Mouse (Mus musculus): ENCODE data around the gene Rnf150. TPM values are rescaled to one million over a fixed set of nuclear protein-coding genes. Genes with fewer than 3 reads are reported as not detected.
A peak's percentile ranks its signal among the peaks of the same experiment; 100 is the strongest.

Gene Rnf150
- 10 to 100 TPM; 46.6 to 48.4 TPM for total RNA-seq (2021)

DNA sequence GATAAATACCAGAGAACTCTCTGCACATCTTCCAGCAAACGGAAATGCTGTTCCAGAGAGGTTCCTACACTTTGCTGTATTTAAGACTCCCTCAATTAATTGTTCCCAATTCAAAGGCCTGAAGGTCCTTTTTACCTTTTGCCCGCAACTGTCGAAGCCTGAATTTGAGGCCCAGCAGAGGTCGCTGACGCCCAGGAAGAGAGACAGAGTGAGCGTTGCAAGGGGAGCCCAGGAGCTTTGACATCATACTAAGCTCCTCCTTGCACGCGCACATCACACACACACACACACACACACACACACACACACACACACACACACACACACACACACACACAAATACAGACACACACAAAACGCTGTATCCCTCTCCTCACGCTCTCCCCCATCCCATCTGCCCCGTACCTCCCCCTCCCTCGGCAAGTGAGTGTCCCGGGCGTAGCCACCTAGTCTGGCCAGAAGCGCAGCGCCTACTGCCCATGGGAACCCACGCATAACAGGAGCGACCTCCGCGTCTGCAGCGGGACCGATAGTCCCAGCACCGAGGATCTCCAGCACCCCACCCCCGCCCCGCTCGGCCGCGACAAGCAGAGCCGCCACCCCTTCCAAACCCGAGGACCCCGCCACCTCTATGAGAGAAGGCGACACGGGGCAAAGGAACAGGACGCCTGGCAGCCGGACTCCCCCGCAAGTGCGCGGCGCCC lies at the start of gene Rnf150:
Gene Rnf150 (plus strand): TSS at position 316 of the 704 bp plus-strand sequence.
- DNase-seq: peak; percentile 78 to 82

GRCm38 (mm10) chr8:82826135-82827046 lies 36.8 kb upstream of the Rnf150 start:
- DNase-seq: no peak

DNA sequence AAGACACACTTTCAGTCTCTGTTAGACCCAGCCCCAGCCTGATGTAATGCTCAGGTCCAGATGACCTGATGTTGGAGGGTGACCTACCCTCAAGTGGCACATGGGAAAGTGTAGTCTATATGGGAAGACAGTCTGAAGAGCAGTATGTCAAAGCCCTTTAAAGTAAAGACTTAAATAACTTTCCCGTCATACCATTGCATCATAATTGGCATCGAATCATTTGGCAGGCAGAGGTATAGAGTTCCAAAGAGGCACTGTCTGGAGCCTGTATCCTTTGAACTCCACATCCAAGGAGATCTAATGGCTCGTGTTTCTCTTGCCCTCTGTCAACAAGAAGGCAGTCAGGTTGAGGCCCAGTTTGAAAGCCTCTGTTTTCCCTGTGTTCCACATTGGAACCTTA lies 22.7 kb upstream of the Rnf150 start:
- DNase-seq: no peak

- DNase-seq: no peak
Measured at GRCm38 (mm10) chr8:82840963-82841362, 22.2 kb upstream of the Rnf150 start.

GRCm38 (mm10) chr8:82841520-82842142 lies 21.5 kb upstream of the Rnf150 start:
- DNase-seq: no peak

- no peak for DNase-seq
Measured at GRCm38 (mm10) chr8:82843697-82844096, 19.5 kb upstream of the Rnf150 start.

- no peak for DNase-seq
Measured at GRCm38 (mm10) chr8:82844413-82844812, 18.7 kb upstream of the Rnf150 start.

DNA sequence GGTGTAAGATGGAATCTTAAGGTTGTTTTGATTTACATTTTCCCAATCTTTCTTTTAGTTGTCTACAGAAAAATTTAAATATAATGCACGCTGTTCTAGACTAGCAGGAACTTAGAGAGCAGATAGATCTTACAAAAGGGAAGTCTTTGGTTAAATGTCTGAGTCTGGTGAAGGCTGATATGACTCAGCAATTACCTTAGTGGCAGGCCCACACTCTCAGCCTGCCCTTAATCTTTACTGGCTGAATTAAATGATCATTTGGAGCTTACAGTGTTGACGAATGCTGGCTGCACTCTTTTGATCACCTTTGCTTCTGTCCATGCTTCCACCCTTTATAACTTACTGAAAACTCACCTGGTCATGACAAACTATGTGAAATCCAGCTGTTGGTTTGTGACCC lies 17.1 kb upstream of the Rnf150 start:
- DNase-seq: no peak

DNA sequence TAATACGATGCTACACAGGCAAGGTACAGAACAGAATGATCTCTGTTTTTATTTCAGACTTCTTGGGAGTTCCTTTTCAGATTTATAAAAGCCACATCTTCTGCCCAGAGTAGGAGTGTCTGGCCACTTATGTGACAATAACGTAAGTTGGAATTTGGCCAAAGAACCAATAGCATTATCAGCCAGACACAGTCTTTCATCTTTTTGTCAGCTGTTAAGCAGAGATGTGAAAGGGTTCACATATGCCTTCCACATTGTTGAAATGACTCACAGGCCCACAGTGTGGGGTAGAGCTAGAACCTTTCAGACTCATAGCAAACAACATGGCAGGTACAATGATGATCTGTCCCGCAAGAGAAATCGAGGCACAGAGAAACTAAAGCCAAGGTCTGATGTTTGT lies 16.4 kb upstream of the Rnf150 start:
- DNase-seq: no peak

DNA sequence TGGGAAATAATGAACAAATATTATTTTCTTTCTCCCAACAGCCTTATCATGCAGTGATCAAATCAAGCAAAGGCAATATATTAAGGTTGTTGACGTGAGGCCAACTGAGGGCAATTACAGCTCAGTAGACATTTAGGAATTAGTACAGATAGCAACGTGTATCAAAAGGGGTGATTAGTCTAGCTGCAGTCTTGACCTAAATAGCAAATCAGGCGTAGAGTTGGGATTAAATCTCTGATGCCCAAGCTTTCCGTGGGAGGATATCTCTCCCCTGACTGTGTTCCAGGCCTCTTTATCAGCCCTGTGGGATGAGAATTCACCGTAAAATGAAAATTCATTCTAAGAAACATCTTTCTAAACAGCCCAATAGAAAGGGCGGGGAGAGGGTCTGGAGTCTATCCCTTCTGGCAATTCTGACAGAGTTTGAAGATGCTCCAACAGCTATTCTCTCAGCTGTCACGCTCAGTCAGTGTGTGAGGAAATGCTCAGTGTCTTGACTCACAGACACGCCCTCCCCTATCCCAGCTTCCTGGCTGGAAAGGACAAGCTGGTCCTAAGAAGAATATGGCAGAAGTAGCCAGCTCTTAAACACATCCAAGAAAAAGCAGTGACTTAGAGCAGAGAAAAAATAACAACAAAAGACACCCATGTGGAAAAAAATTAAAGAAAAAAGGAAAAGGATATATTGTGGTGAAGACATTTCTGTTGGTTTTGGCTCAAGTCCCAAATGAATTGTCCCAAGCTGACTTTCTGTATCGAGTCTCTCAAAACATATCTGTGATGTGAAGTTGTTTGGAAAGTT lies 4.4 kb upstream of the Rnf150 start:
- DNase-seq: no peak

DNA sequence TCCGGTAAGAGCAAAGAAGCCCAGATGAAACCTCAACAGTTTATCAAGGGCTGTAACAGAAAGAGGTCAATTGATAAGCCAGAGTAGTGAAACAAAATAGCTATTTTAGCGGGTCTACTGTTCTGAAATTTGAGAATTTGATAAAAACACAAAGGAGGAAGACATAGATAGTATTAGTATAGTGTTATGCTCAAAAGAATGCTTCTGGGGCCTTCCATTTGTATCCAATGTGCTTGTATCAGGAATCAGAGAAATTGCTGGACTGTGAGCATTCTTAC lies 3.9 kb upstream of the Rnf150 start:
- DNase-seq: no peak

GRCm38 (mm10) chr8:82863745-82864520 lies 777 bp downstream of the Rnf150 start:
- peak; percentile 66 for DNase-seq

- DNase-seq: no peak
Measured at GRCm38 (mm10) chr8:82864521-82864818, 1.3 kb downstream of the Rnf150 start.

DNA sequence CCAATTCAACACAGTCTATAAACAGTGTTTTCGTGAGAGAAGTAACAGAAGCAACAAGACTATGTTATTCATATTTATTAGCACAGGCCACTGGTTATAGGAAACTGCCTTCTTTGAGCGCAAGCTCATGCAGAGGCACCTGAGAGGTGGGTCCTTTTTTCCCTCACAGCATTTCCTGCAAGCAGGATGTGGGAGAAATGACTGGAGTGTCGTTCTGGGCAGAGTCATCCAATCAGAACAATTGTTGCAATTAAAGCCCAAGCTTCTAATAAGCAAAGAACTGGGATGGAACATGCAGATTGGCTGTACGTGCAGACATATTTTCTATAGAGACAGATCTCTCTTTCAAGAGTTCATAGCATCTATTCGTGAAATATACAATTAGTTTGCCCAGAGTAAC lies 2.1 kb downstream of the Rnf150 start:
- DNase-seq: no peak

DNA sequence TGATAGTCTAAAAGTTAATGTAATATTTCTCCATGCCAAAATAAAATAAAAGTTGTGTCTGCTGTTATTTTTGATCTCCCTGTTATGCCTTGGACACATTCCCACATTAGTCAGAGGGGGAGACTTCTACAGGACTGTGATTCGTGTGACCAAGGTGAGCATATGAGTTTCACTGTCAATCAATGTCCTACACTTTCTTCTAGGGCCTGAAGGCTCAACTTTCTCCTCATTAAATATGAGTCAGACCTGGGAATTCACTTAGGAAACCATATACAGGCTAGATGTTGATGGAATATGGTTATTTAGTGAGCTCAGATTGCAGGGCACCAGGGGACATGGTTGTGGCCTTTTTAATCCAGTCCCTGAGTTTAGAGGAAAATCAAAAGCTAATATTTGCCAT lies 3.1 kb downstream of the Rnf150 start:
- DNase-seq: no peak

DNA sequence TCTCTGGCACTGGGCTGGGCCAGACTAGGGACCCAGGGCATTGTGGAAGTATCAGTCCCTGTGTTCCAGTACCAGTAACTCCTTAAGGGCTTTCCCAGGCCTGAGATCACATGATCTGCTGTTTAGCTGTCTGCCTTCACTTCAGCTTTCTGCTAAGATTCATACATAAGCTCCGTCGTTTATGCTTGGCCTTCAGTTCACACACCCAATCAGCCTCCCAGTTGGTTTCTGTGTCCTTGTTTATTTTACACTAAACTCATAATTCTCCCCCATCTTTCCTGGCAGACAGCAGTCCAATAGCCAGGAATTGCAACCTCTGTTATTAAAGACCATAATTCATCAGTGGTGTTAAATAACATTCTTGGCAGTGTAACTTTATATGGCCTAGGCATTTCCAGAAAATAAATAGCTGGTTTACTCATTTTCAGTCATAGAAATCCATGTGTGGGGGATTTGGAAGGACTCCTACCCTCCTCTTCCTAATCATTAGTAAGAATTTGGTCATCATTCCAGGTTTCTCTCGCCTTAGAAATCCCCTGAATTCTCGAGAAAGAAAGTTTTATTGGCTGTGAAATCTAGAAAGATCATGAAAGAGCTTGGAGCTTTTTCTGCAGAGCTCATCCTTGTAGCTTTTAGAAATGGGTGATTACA lies 7.8 kb downstream of the Rnf150 start:
- DNase-seq: no peak

- DNase-seq: no peak
Measured at GRCm38 (mm10) chr8:82871986-82872385, 8.8 kb downstream of the Rnf150 start.

GRCm38 (mm10) chr8:82874102-82874501 lies 10.9 kb downstream of the Rnf150 start:
- DNase-seq: no peak

GRCm38 (mm10) chr8:82875135-82875534 lies 12.0 kb downstream of the Rnf150 start:
- DNase-seq: no peak

GRCm38 (mm10) chr8:82884480-82884879 lies 21.3 kb downstream of the Rnf150 start:
- no peak for DNase-seq

DNA sequence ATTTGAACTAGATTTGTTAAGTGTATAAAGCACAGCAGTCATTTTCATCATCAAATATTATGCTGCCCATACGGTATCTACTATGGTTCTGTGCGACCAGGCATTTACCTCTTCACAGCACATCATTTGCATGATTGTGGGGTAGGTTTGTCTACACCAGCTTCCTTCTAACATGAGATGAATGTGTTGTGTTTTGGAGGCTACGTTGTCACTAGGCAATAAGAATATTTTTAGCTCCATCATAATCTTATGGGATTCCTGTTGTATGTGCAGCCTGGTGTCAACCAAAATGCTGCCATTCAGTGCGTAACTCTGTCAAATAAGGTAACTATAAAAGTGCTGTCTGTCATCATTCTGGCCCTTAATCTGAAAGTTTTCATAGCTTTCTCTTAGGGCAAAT lies 24.1 kb downstream of the Rnf150 start:
- DNase-seq: no peak

Data from layer of hippocampus, postnatal 36 days (tissue).